Mouse (Mus musculus) c-Kit-negative CD71-positive TER-119-positive erythroid progenitor cells, embryonic 14.5 days (primary cell): ENCODE measurements around the gene Uvrag.

ENCODE experiments used
- DNase-seq: peaks from one replicate; pipeline ENCODE4 v3.0.0-alpha.2; 2013; ENCODE audit warnings: low read depth, low spot score

The Uvrag gene

DNA sequence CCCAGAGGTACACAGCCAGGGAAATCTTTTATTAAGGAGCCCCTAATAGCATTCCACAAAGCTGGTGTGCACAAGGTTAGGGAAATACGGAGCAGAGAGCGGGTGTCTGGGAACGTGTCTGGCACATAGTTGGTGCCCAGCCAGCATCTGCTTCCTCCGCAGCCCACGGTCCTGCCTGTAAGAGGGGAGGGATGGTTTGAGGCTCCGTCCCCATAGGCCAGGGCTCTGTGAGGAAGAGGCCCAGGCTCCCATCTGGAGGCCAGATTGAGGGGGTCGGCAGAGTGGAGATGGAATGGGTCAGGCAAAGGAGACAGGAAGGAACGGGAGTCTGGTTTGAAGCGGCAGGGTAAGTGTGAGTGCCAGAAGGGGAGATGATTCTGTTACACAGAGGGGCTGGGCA is 289.7 kb downstream of the Uvrag start:
- DNase-seq, result no peak

DNA sequence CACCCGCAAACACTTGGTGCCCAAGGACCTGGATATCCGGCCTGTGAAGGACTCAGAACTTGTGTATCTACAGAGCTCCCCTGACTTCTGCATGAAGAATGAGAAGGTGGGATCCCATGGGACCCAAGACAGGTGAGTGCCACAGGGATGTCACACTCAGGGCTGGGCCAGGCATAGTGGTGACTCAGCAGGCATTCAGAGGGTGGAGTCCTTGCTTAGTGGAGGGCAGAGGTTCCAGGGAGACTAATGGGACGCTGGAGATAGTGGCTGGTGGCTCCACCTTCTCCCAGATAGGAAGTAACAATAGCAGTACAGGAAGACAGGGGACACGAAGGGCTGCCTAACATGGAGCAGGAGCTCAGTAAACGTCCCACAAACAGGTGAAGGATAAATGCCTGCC is 290.6 kb downstream of the Uvrag start:
- DNase-seq, result no peak

DNA sequence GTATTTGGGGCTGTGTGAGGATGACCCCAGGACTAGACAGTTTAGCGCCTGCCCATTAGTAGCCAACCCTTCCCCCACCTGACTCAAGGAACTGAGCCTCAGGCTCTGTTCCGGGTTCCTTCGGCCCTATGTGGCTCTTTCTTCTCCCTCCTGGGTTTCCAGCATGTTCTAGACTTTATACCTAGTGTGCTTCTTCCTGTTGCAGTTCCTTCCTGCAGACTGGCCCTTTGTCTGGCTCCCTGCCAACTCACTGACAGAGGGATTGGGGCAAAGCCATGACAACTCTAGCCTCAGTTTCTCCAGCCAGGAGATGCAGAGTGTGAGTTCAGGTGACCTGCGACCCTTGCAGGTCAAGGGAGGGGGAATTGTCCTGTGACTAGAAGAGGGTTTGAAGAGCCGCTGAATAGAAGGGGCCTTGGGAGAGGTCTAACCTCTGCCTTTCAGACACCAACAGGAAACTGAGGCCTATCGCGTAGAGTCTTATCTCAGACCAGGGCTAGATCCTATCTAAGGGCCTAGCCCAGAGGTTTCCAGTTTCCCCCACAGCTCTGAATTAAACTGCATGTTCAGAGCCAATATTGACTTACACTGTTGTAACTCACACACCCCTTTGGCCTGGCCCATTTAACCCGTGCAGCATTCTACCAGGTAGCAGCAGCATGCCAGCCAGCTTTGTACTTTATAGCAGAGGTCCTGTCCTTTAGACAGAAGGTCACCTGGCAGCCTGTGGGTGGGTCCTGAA is 291.9 kb downstream of the Uvrag start:
- no peak for DNase-seq

DNA sequence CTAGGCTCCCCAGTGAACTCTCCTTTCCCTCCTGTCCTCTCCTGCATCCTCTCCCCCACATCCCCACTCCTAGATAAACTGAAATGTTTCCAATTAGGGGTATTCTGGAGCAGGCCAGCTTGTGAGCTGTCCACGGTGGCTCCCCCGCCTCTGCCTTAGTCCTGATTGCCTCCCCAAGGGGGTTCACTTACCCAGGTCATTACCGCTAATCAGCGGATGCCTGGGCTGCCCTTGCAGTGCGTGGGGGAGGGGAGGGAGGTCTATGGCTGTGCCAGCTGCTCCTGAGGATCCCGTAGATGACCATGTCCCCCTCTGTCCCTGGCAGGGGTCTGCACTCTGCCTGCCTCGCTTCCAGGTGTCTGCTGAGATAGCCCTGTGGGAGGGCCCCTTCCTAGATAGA is 297.3 kb downstream of the Uvrag start:
- DNase-seq, result no peak

- DNase-seq, result no peak
These were observed 297.9 kb downstream of the Uvrag start for GRCm38 (mm10) chr7:98842997-98843396.

DNA sequence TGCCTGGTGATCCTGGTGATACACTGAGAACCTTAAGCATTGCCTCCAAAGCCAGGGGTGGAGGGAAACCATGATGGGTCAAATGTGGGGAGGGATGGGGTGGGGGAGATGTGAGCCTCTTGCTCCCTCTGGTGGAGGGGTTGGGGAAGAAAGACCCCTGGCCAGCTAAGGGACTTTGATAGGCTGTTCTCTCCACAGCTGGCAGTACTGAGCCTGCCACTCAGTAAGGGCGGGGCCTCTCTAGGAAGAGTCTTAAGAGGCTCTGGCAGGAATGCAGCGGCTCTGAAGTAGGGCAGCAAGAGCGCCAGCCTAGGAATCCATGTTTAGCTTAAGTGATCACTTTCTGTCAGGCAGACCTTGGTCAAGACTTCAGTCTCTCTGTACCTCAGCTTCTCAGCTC is 299.1 kb downstream of the Uvrag start:
- no peak for DNase-seq

- no peak for DNase-seq
These were observed 300.2 kb downstream of the Uvrag start for GRCm38 (mm10) chr7:98840771-98841170.

DNA sequence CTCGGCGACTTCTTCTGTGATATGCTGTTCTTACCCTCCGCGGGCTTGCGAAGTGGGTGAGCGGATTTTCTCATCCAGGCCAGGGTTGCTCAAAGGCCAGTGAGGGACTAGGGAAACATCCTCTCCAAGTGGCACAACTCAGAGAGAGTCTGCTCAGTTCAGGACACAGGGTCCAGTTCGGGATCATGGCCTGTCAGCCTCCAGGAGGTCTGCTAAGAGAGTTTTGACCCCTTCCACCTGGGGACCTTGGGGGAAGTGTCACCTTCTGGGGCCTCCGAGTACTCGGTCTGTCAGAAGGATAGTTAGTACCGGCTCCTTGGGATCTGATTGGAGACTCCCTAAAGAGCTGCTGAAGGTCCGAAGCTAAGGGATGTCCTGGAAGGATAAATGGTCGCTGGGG is 301.6 kb downstream of the Uvrag start:
- DNase-seq, result no peak

DNA sequence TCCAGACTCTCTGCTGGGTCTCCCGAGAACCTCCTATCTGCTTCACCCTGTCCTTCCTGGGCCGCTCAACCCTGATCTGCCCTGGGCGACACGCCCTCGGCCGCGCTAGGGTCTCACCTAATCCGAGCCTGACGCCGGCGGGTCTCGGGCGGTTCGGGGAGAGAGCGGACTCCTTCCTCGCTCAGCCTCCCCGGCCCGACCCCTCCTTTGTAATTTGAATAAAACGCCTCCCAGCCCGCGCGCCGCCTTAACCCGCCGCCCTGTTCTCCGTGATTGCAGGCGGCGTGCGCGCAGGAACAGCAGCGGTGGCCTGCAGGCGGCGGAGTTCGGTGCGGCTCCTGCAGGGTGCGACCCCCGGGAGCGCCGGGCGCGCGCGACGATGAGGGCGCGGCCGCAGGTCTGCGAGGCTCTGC is 302.2 kb downstream of the Uvrag start:
- DNase-seq, result no peak

- DNase-seq, result no peak
These were observed 303.0 kb downstream of the Uvrag start for GRCm38 (mm10) chr7:98837901-98838300.

GRCm38 (mm10) chr7:98836646-98837045 is 304.3 kb downstream of the Uvrag start:
- DNase-seq, result no peak

GRCm38 (mm10) chr7:98835519-98836441 is 305.2 kb downstream of the Uvrag start:
- no peak for DNase-seq
